Mouse (Mus musculus): ENCODE measurements around the gene Fosb. TPM values are rescaled to one million over a fixed set of nuclear protein-coding genes. Genes with fewer than 3 reads are reported as not detected.

The Fosb gene
- polyA plus RNA-seq, 1 experiment from 2014 or later: 0.22 TPM

GRCm38 (mm10) chr7:19301461-19302263 is 8.2 kb downstream of the Fosb start:
- peak overlapping the region; percentile 72 for H3K9ac ChIP-seq (ENCODE audit: low read length)
- no peaks in the 10 kb centered on the region for H3K36me3 ChIP-seq (ENCODE audit: control insufficient read depth, insufficient read depth, low read length)
- peak overlapping the region; percentile 61 for H3K4me2 ChIP-seq (ENCODE audit: low read length)
- H3K4me1 ChIP-seq (ENCODE audit: control insufficient read depth in 2 of 2, insufficient read depth in 2 of 2, low read length in 2 of 2): peaks cover 6 to 26% of the 10 kb centered on the region in 2 experiments
- no peaks in the 10 kb centered on the region for H3K9me3 ChIP-seq (ENCODE audit: control insufficient read depth, low read length)
- WGBS: 10% methylated on average over 16 of the region's 16 CpGs
- peak overlapping the region; percentile 19 to 42; a peak in 3 of 4 replicates for H3K4me3 ChIP-seq (ENCODE audit: control insufficient read depth in 1 of 2, insufficient read depth in 1 of 2, low read depth in 1 of 2, low read length in 2 of 2)
- no peak for ATAC-seq (ENCODE audit: insufficient number of reproducible peaks, insufficient read depth, low FRiP score, low read depth)
- no peak overlapping the region for H3K27ac ChIP-seq (replicated peaks in 1 of 2; ENCODE audit: control insufficient read depth in 1 of 2, insufficient read depth in 1 of 2, low read depth in 2 of 2, low read length in 2 of 2)
- H3K27me3 ChIP-seq (ENCODE audit: control insufficient read depth, insufficient read depth, low read length): peaks cover 52% of the 10 kb centered on the region

- Histone ChIP-seq H3K36me3 (ENCODE audit: control insufficient read depth, insufficient read depth, low read length) (no peaks in the 10 kb centered on the region), H3K27me3 (ENCODE audit: control insufficient read depth, insufficient read depth, low read length) (peaks cover 43% of the 10 kb centered on the region), H3K9ac (ENCODE audit: low read length) (peak overlapping the region; percentile 72), H3K27ac (replicated peaks in 1 of 2; ENCODE audit: control insufficient read depth in 1 of 2, insufficient read depth in 1 of 2, low read depth in 2 of 2, low read length in 2 of 2) (no peak overlapping the region; a peak in 1 of 4 replicates), H3K4me3 (ENCODE audit: control insufficient read depth in 1 of 2, insufficient read depth in 1 of 2, low read depth in 1 of 2, low read length in 2 of 2) (peak overlapping the region; percentile 42 to 57), H3K4me1 (ENCODE audit: control insufficient read depth in 2 of 2, insufficient read depth in 2 of 2, low read length in 2 of 2) (peaks cover 6 to 26% of the 10 kb centered on the region in 2 experiments), H3K4me2 (ENCODE audit: low read length) (peak overlapping the region; percentile 61), H3K9me3 (ENCODE audit: control insufficient read depth, low read length) (no peaks in the 10 kb centered on the region)
- ATAC-seq (ENCODE audit: insufficient number of reproducible peaks, insufficient read depth, low FRiP score, low read depth): 0 out of 2 replicates have a peak, but pooled peaks have one; percentile 68
- WGBS: under 1% methylated on average over 29 of the region's 29 CpGs
These were observed 9.1 kb downstream of the Fosb start for GRCm38 (mm10) chr7:19300501-19301421.

GRCm38 (mm10) chr7:19299194-19299593 is 10.7 kb downstream of the Fosb start:
- Histone ChIP-seq H3K4me3 (ENCODE audit: control insufficient read depth in 1 of 2, insufficient read depth in 1 of 2, low read depth in 1 of 2, low read length in 2 of 2) (no peak overlapping the region), H3K9me3 (ENCODE audit: control insufficient read depth, low read length) (no peaks in the 10 kb centered on the region), H3K27me3 (ENCODE audit: control insufficient read depth, insufficient read depth, low read length) (peaks cover 27% of the 10 kb centered on the region), H3K4me2 (ENCODE audit: low read length) (no peak overlapping the region), H3K27ac (replicated peaks in 1 of 2; ENCODE audit: control insufficient read depth in 1 of 2, insufficient read depth in 1 of 2, low read depth in 2 of 2, low read length in 2 of 2) (no peak overlapping the region), H3K36me3 (ENCODE audit: control insufficient read depth, insufficient read depth, low read length) (no peaks in the 10 kb centered on the region), H3K4me1 (ENCODE audit: control insufficient read depth in 2 of 2, insufficient read depth in 2 of 2, low read length in 2 of 2) (peaks cover 4 to 15% of the 10 kb centered on the region in 2 experiments), H3K9ac (ENCODE audit: low read length) (no peak overlapping the region)
- 25% methylated on average over 3 of the region's 3 CpGs for WGBS
- no peak for ATAC-seq (ENCODE audit: insufficient number of reproducible peaks, insufficient read depth, low FRiP score, low read depth)

GRCm38 (mm10) chr7:19297794-19298193 is 12.1 kb downstream of the Fosb start:
- Histone ChIP-seq H3K4me3 (ENCODE audit: control insufficient read depth in 1 of 2, insufficient read depth in 1 of 2, low read depth in 1 of 2, low read length in 2 of 2) (no peak overlapping the region), H3K36me3 (ENCODE audit: control insufficient read depth, insufficient read depth, low read length) (no peaks in the 10 kb centered on the region), H3K4me2 (ENCODE audit: low read length) (no peak overlapping the region), H3K27ac (replicated peaks in 1 of 2; ENCODE audit: control insufficient read depth in 1 of 2, insufficient read depth in 1 of 2, low read depth in 2 of 2, low read length in 2 of 2) (no peak overlapping the region), H3K27me3 (ENCODE audit: control insufficient read depth, insufficient read depth, low read length) (peaks cover 14% of the 10 kb centered on the region), H3K9me3 (ENCODE audit: control insufficient read depth, low read length) (no peaks in the 10 kb centered on the region), H3K4me1 (ENCODE audit: control insufficient read depth in 2 of 2, insufficient read depth in 2 of 2, low read length in 2 of 2) (peaks cover 4 to 8% of the 10 kb centered on the region in 2 experiments), H3K9ac (ENCODE audit: low read length) (no peak overlapping the region)
- WGBS: 87% methylated on average over 5 of the region's 5 CpGs
- no peak for ATAC-seq (ENCODE audit: insufficient number of reproducible peaks, insufficient read depth, low FRiP score, low read depth)

- no peak overlapping the region for H3K4me2 ChIP-seq (ENCODE audit: low read length)
These were observed 12.8 kb downstream of the Fosb start for GRCm38 (mm10) chr7:19297034-19297433.

GRCm38 (mm10) chr7:19295503-19296185 is 14.2 kb downstream of the Fosb start:
- H3K27ac ChIP-seq (replicated peaks in 1 of 2; ENCODE audit: control insufficient read depth in 1 of 2, insufficient read depth in 1 of 2, low read depth in 2 of 2, low read length in 2 of 2): no peak overlapping the region
- no peaks in the 10 kb centered on the region for H3K36me3 ChIP-seq (ENCODE audit: control insufficient read depth, insufficient read depth, low read length)
- H3K4me2 ChIP-seq (ENCODE audit: low read length): peak overlapping the region; percentile 63
- H3K4me3 ChIP-seq (ENCODE audit: control insufficient read depth in 1 of 2, insufficient read depth in 1 of 2, low read depth in 1 of 2, low read length in 2 of 2): peak overlapping the region; percentile 31 to 33
- H3K27me3 ChIP-seq (ENCODE audit: control insufficient read depth, insufficient read depth, low read length): no peaks in the 10 kb centered on the region
- WGBS: 13% methylated on average over 21 of the region's 22 CpGs
- no peaks in the 10 kb centered on the region for H3K9me3 ChIP-seq (ENCODE audit: control insufficient read depth, low read length)
- ATAC-seq (ENCODE audit: insufficient number of reproducible peaks, insufficient read depth, low FRiP score, low read depth): peak; percentile 46; the same call in 1 of the 2 replicates
- H3K9ac ChIP-seq (ENCODE audit: low read length): peak overlapping the region; percentile 56; the same call in 1 of the 2 replicates
- H3K4me1 ChIP-seq (ENCODE audit: control insufficient read depth in 2 of 2, insufficient read depth in 2 of 2, low read length in 2 of 2): peaks cover 6% of the 10 kb centered on the region in 2 experiments; a peak in 3 of 4 replicates

More at GRCm38 (mm10) chr7:19297034-19297433, 12.8 kb downstream of the Fosb start:
- Histone ChIP-seq H3K4me3 (ENCODE audit: control insufficient read depth in 1 of 2, insufficient read depth in 1 of 2, low read depth in 1 of 2, low read length in 2 of 2) (no peak overlapping the region), H3K36me3 (ENCODE audit: control insufficient read depth, insufficient read depth, low read length) (no peaks in the 10 kb centered on the region), H3K27ac (replicated peaks in 1 of 2; ENCODE audit: control insufficient read depth in 1 of 2, insufficient read depth in 1 of 2, low read depth in 2 of 2, low read length in 2 of 2) (no peak overlapping the region), H3K27me3 (ENCODE audit: control insufficient read depth, insufficient read depth, low read length) (peaks cover 6% of the 10 kb centered on the region; the same call in 1 of the 2 replicates), H3K9me3 (ENCODE audit: control insufficient read depth, low read length) (no peaks in the 10 kb centered on the region), H3K4me1 (ENCODE audit: control insufficient read depth in 2 of 2, insufficient read depth in 2 of 2, low read length in 2 of 2) (peaks cover 4 to 8% of the 10 kb centered on the region in 2 experiments), H3K9ac (ENCODE audit: low read length) (no peak overlapping the region)
- ATAC-seq (ENCODE audit: insufficient number of reproducible peaks, insufficient read depth, low FRiP score, low read depth): no peak
- WGBS: 86% methylated on average over 6 of the region's 6 CpGs
